Mouse (Mus musculus): ENCODE results near the gene Rslcan18. TPM values are rescaled to one million over a fixed set of nuclear protein-coding genes. Genes with fewer than 3 reads are reported as not detected.
A peak's percentile ranks its signal among the peaks of the same experiment; 100 is the strongest.

The Rslcan18 gene
- polyA plus RNA-seq, 1 experiment from 2014 or later: 0.43 TPM

GRCm38 (mm10) chr13:67107681-67108080 is 8.4 kb downstream of the Rslcan18 start:
- H3K27me3 ChIP-seq (replicated peaks; ENCODE audit: control insufficient read depth, insufficient read depth, low read length): no peaks in the 10 kb centered on the region
- H3K4me2 ChIP-seq (ENCODE audit: low read depth, low read length): peak overlapping the region; percentile 74
- peak overlapping the region; percentile 91 for H3K27ac ChIP-seq (ENCODE audit: low read length)
- peaks cover 5% of the 10 kb centered on the region; the same call in 1 of the 2 replicates for H3K36me3 ChIP-seq (ENCODE audit: control insufficient read depth, insufficient read depth, low read length)
- peak overlapping the region; percentile 64 for H3K4me3 ChIP-seq (ENCODE audit: low read length)
- no peaks in the 10 kb centered on the region for H3K9me3 ChIP-seq (ENCODE audit: control insufficient read depth, low read length)
- 42% methylated on average over 9 of the region's 9 CpGs for WGBS
- ATAC-seq: peak; percentile 7
- peaks cover 6% of the 10 kb centered on the region for H3K4me1 ChIP-seq (ENCODE audit: control insufficient read depth, insufficient read depth, low read length)
- H3K9ac ChIP-seq (ENCODE audit: low read depth, low read length): peak overlapping the region; percentile 72

GRCm38 (mm10) chr13:67097876-67098275 is 18.2 kb downstream of the Rslcan18 start, which contains the start of gene Zfp708:
Gene Zfp708 (minus strand): TSS chr13:67097976.
- H3K9me3 ChIP-seq (ENCODE audit: control insufficient read depth, low read length): no peaks in the 10 kb centered on the region
- H3K4me3 ChIP-seq (ENCODE audit: low read length): no peak within 1 kb of the TSS
- WGBS: 91% methylated on average over 10 of the region's 10 CpGs
- H3K9ac ChIP-seq (ENCODE audit: low read depth, low read length): no peak within 1 kb of the TSS
- ATAC-seq: no peak
- no peaks in the 10 kb centered on the region for H3K27me3 ChIP-seq (replicated peaks; ENCODE audit: control insufficient read depth, insufficient read depth, low read length)
- H3K36me3 ChIP-seq (ENCODE audit: control insufficient read depth, insufficient read depth, low read length): no peaks in the 10 kb centered on the region
- H3K27ac ChIP-seq (ENCODE audit: low read length): no peak within 1 kb of the TSS
- no peaks in the 10 kb centered on the region for H3K4me1 ChIP-seq (ENCODE audit: control insufficient read depth, insufficient read depth, low read length)
- H3K4me2 ChIP-seq (ENCODE audit: low read depth, low read length): no peak within 1 kb of the TSS

GRCm38 (mm10) chr13:67090154-67090553 is 25.9 kb downstream of the Rslcan18 start:
- Histone ChIP-seq H3K27me3 (replicated peaks; ENCODE audit: control insufficient read depth, insufficient read depth, low read length) (no peaks in the 10 kb centered on the region), H3K9me3 (ENCODE audit: control insufficient read depth, low read length) (no peaks in the 10 kb centered on the region), H3K36me3 (ENCODE audit: control insufficient read depth, insufficient read depth, low read length) (no peaks in the 10 kb centered on the region), H3K4me1 (ENCODE audit: control insufficient read depth, insufficient read depth, low read length) (no peaks in the 10 kb centered on the region), H3K4me3 (ENCODE audit: low read length) (no peak overlapping the region), H3K9ac (ENCODE audit: low read depth, low read length) (no peak overlapping the region), H3K4me2 (ENCODE audit: low read depth, low read length) (no peak overlapping the region), H3K27ac (ENCODE audit: low read length) (no peak overlapping the region)
- 0 out of 2 replicates have a peak, but pooled peaks have one; percentile 23 for ATAC-seq
- whole genome bisulfite sequencing: 79% methylated on average over 1 of the region's 1 CpGs

- Histone ChIP-seq H3K27me3 (replicated peaks; ENCODE audit: control insufficient read depth, insufficient read depth, low read length) (no peaks in the 10 kb centered on the region), H3K9me3 (ENCODE audit: control insufficient read depth, low read length) (no peaks in the 10 kb centered on the region), H3K4me2 (ENCODE audit: low read depth, low read length) (peak overlapping the region; percentile 68), H3K36me3 (ENCODE audit: control insufficient read depth, insufficient read depth, low read length) (no peaks in the 10 kb centered on the region), H3K27ac (ENCODE audit: low read length) (peak overlapping the region; percentile 95), H3K9ac (ENCODE audit: low read depth, low read length) (peak overlapping the region; percentile 75), H3K4me3 (ENCODE audit: low read length) (peak overlapping the region; percentile 66), H3K4me1 (ENCODE audit: control insufficient read depth, insufficient read depth, low read length) (peaks cover 7% of the 10 kb centered on the region; the same call in 1 of the 2 replicates)
- ATAC-seq: no peak
- 76% methylated on average over 1 of the region's 1 CpGs for WGBS
Measured at GRCm38 (mm10) chr13:67081946-67082345, 34.1 kb downstream of the Rslcan18 start.

GRCm38 (mm10) chr13:67081142-67081713 is 34.8 kb downstream of the Rslcan18 start:
- Histone ChIP-seq H3K4me3 (ENCODE audit: low read length) (peak overlapping the region; percentile 66), H3K27ac (ENCODE audit: low read length) (peak overlapping the region; percentile 95), H3K4me2 (ENCODE audit: low read depth, low read length) (peak overlapping the region; percentile 68), H3K4me1 (ENCODE audit: control insufficient read depth, insufficient read depth, low read length) (peaks cover 7% of the 10 kb centered on the region; the same call in 1 of the 2 replicates), H3K9me3 (ENCODE audit: control insufficient read depth, low read length) (no peaks in the 10 kb centered on the region), H3K27me3 (replicated peaks; ENCODE audit: control insufficient read depth, insufficient read depth, low read length) (no peaks in the 10 kb centered on the region), H3K9ac (ENCODE audit: low read depth, low read length) (peak overlapping the region; percentile 75), H3K36me3 (ENCODE audit: control insufficient read depth, insufficient read depth, low read length) (no peaks in the 10 kb centered on the region)
- under 1% methylated on average over 24 of the region's 24 CpGs for WGBS
- ATAC-seq: peak; percentile 100

- 99% methylated on average over 2 of the region's 2 CpGs for WGBS
- H3K9ac ChIP-seq (ENCODE audit: low read depth, low read length): no peak overlapping the region
- no peak overlapping the region for H3K4me3 ChIP-seq (ENCODE audit: low read length)
- no peak overlapping the region for H3K27ac ChIP-seq (ENCODE audit: low read length)
- H3K36me3 ChIP-seq (ENCODE audit: control insufficient read depth, insufficient read depth, low read length): peaks cover 8% of the 10 kb centered on the region
- H3K27me3 ChIP-seq (replicated peaks; ENCODE audit: control insufficient read depth, insufficient read depth, low read length): no peaks in the 10 kb centered on the region
- ATAC-seq: no peak
- no peak overlapping the region for H3K4me2 ChIP-seq (ENCODE audit: low read depth, low read length)
- H3K9me3 ChIP-seq (ENCODE audit: control insufficient read depth, low read length): no peaks in the 10 kb centered on the region
- H3K4me1 ChIP-seq (ENCODE audit: control insufficient read depth, insufficient read depth, low read length): peaks cover 7% of the 10 kb centered on the region; the same call in 1 of the 2 replicates
Measured at GRCm38 (mm10) chr13:67077244-67077643, 38.8 kb downstream of the Rslcan18 start.

GRCm38 (mm10) chr13:67072786-67073185 is 43.3 kb downstream of the Rslcan18 start:
- H3K36me3 ChIP-seq (ENCODE audit: control insufficient read depth, insufficient read depth, low read length): peaks cover 25% of the 10 kb centered on the region
- H3K4me1 ChIP-seq (ENCODE audit: control insufficient read depth, insufficient read depth, low read length): no peaks in the 10 kb centered on the region
- H3K9ac ChIP-seq (ENCODE audit: low read depth, low read length): no peak overlapping the region
- 92% methylated on average over 2 of the region's 2 CpGs for WGBS
- no peak overlapping the region for H3K27ac ChIP-seq (ENCODE audit: low read length)
- H3K4me2 ChIP-seq (ENCODE audit: low read depth, low read length): no peak overlapping the region
- no peak for ATAC-seq
- no peak overlapping the region for H3K4me3 ChIP-seq (ENCODE audit: low read length)
- no peaks in the 10 kb centered on the region for H3K27me3 ChIP-seq (replicated peaks; ENCODE audit: control insufficient read depth, insufficient read depth, low read length)
- H3K9me3 ChIP-seq (ENCODE audit: control insufficient read depth, low read length): peaks cover 7% of the 10 kb centered on the region

GRCm38 (mm10) chr13:67065386-67065785 is 50.7 kb downstream of the Rslcan18 start:
- H3K4me2 ChIP-seq (ENCODE audit: low read depth, low read length): no peak overlapping the region
- H3K4me3 ChIP-seq (ENCODE audit: low read length): no peak overlapping the region
- H3K27me3 ChIP-seq (replicated peaks; ENCODE audit: control insufficient read depth, insufficient read depth, low read length): no peaks in the 10 kb centered on the region
- WGBS: 89% methylated on average over 8 of the region's 8 CpGs
- H3K9ac ChIP-seq (ENCODE audit: low read depth, low read length): no peak overlapping the region
- no peaks in the 10 kb centered on the region for H3K4me1 ChIP-seq (ENCODE audit: control insufficient read depth, insufficient read depth, low read length)
- H3K36me3 ChIP-seq (ENCODE audit: control insufficient read depth, insufficient read depth, low read length): peaks cover 10% of the 10 kb centered on the region; the same call in 1 of the 2 replicates
- H3K27ac ChIP-seq (ENCODE audit: low read length): no peak overlapping the region
- ATAC-seq: no peak
- H3K9me3 ChIP-seq (ENCODE audit: control insufficient read depth, low read length): peaks cover 6% of the 10 kb centered on the region; the same call in 1 of the 2 replicates

- no peak overlapping the region for H3K27ac ChIP-seq (ENCODE audit: low read length)
- no peak for ATAC-seq
- H3K27me3 ChIP-seq (replicated peaks; ENCODE audit: control insufficient read depth, insufficient read depth, low read length): no peaks in the 10 kb centered on the region
- H3K36me3 ChIP-seq (ENCODE audit: control insufficient read depth, insufficient read depth, low read length): no peaks in the 10 kb centered on the region
- H3K9me3 ChIP-seq (ENCODE audit: control insufficient read depth, low read length): peaks cover 3% of the 10 kb centered on the region; the same call in 1 of the 2 replicates
- peaks cover 3% of the 10 kb centered on the region; the same call in 1 of the 2 replicates for H3K4me1 ChIP-seq (ENCODE audit: control insufficient read depth, insufficient read depth, low read length)
- WGBS: 47% methylated on average over 7 of the region's 7 CpGs
- no peak overlapping the region for H3K4me3 ChIP-seq (ENCODE audit: low read length)
- no peak overlapping the region for H3K4me2 ChIP-seq (ENCODE audit: low read depth, low read length)
- no peak overlapping the region for H3K9ac ChIP-seq (ENCODE audit: low read depth, low read length)
Measured at GRCm38 (mm10) chr13:67062427-67062826, 53.6 kb downstream of the Rslcan18 start.
